Mouse (Mus musculus): ENCODE measurements around the gene Pgpep1.

DNA sequence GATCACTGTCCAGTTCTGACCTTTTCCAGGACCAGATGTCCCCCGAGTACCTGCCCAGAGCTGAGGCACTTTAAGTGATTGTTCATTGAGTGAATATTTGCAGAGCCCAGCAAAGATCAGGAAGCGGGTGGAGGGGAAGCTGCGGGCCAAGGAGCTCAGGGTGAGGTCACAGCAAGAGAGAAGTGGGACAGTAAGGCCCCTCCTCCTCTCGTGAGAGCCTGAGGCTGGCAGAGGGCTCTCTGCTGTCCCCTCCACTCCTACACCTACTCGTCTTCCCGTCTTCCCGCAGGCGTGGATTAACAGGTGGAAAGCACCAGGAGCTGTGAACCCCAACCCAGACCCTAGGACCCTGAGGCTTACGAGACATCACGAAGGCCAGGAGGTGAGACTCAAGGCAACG is 43.5 kb downstream of the Pgpep1 start:
- TF ChIP-seq CTCF (IDR thresholded peaks at IDR 0.05; ENCODE audit: low read depth, low read length): no peak
- TF ChIP-seq POLR2A (IDR thresholded peaks at IDR 0.05; ENCODE audit: insufficient read depth, low read length): no peak

Data from ES-Bruce4 (cell line).